In the genomic region with DNA sequence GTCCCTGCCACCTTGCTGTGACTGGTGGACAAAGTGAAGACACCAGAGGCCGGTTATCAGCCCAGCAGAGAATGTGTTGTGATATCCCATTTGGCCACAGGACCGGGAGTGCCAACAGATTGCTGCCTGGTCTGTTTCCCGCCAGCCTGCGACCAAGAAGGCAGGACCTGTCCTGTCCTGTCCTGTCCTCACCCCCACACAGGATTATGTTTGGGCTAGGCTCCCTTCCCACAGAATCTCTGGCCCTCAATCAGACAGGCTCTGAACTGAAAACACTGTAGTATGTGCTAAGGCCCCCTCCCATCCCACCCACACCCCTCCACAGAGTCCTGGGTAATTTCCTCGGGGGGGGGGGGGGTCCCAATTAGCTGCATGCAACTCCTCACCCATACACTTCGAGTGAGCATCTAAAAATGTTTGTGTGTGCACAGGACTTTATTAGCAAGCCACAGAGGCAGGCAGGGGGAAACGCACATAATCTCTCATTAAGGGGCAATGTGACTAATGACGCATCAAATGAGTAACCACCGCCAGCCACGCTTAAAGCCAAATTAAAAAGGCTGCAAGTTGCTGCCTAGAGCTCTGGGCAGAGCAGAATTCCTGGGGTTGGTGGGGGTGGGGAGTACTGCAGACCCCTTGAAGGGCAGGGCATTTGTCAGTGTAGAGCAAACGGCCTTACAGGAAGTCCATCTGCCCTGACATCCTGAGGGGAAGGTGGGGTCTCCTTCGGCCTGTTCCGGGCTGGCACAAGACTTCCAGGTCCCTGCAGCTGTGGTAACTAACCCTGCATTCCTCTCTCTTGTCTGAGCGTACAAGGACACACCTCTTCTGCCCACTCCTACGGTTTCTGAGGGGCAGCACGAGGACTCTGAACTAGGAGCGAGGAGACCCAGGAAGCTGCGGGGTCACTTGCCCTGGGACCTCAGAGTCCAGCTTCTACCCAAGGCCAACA, we compare ENCODE assay signal across 8 mouse cellular contexts. TPM values are rescaled to one million over a fixed set of nuclear protein-coding genes. Genes with fewer than 3 reads are reported as not detected.
DNase-seq lines count a peak whose midpoint lies in the region; ATAC-seq and TF ChIP-seq lines count a peak whose summit lies in the region.
"Had no signal": no experiment of that assay in that cellular context is flagged by ENCODE, and none has a peak within 500 bp of the region (broad histone marks: within the 10 kb centered on the region; RNA-seq: fewer than 3 reads in every experiment).

No protein-coding gene starts in this region.

- no peak overlapping the region for H3K9ac ChIP-seq in kidney, postnatal 0 days (ENCODE audit: low read depth, low read length)
- peak overlapping the region; percentile 54 for H3K9ac ChIP-seq in neural tube, embryonic 13.5 days

- H3K4me1 ChIP-seq in kidney, postnatal 0 days (replicated peaks; ENCODE audit: insufficient read depth, low read length) = peaks cover 29% of the 10 kb centered on the region; the same call in 1 of the 2 replicates
- H3K4me1 ChIP-seq in neural tube, embryonic 13.5 days (replicated peaks) = peaks cover 93% of the 10 kb centered on the region

- peak; percentile 56 for DNase-seq in kidney, postnatal 0 days (ENCODE audit: low spot score)
- DNase-seq in kidney, postnatal 25 days = no peak
- DNase-seq in cerebellum, adult 9-11 months = peak; percentile 39
- peak; percentile 77 for DNase-seq in gonadal fat pad, adult 2 months (ENCODE audit: low read depth)
- DNase-seq in adrenal gland, postnatal 36 days = no peak
- no peak for DNase-seq in urinary bladder, postnatal 14 days (ENCODE audit: low spot score)
- DNase-seq: thymus, adult 2 months had no signal

- H3K4me2 ChIP-seq in kidney, postnatal 0 days (ENCODE audit: low read length) = no peak overlapping the region
- no peak overlapping the region for H3K4me2 ChIP-seq in neural tube, embryonic 13.5 days

- no peaks in the 10 kb centered on the region for H3K27me3 ChIP-seq in kidney, postnatal 0 days (ENCODE audit: insufficient read depth, low read length)
- no peaks in the 10 kb centered on the region for H3K27me3 ChIP-seq in neural tube, embryonic 13.5 days

- 21% methylated on average over 18 of the region's 18 CpGs for WGBS in kidney, postnatal 0 days
- 34% methylated on average over 18 of the region's 18 CpGs for WGBS in neural tube, embryonic 13.5 days

- ATAC-seq in kidney, postnatal 0 days (replicated peaks; ENCODE audit: low FRiP score, low read depth) = peak; percentile 12; the same call in 1 of the 2 replicates
- ATAC-seq in neural tube, embryonic 13.5 days (ENCODE audit: low read depth) = no peak

- no peaks in the 10 kb centered on the region for H3K36me3 ChIP-seq in kidney, postnatal 0 days (ENCODE audit: insufficient read depth, low read length)
- H3K36me3 ChIP-seq in neural tube, embryonic 13.5 days = no peaks in the 10 kb centered on the region

- peak overlapping the region; percentile 43; the same call in 1 of the 2 replicates for H3K27ac ChIP-seq in kidney, postnatal 0 days
- peak overlapping the region; percentile 84 for H3K27ac ChIP-seq in neural tube, embryonic 13.5 days (replicated peaks)

- no peak overlapping the region for H3K4me3 ChIP-seq in kidney, postnatal 0 days (replicated peaks; ENCODE audit: low read depth, low read length)
- H3K4me3 ChIP-seq in neural tube, embryonic 13.5 days = no peak overlapping the region

- TF ChIP-seq CTCF in kidney, postnatal 0 days (IDR thresholded peaks at IDR 0.05; ENCODE audit: low read depth) = no peak

- H3K9me3 ChIP-seq in kidney, postnatal 0 days (replicated peaks; ENCODE audit: low read length) = no peaks in the 10 kb centered on the region
- no peaks in the 10 kb centered on the region for H3K9me3 ChIP-seq in neural tube, embryonic 13.5 days

RNA-seq across cellular contexts. Expression of a gene that starts 34.0 kb away (rescaled TPM):
- polyA plus RNA-seq in kidney, postnatal 0 days (2015; fragmentation: Nextera tagmentation; extraction: Ambion mirVana) = 2.8 and 3.3 TPM in 2 replicates
- 11.0 and 15.5 TPM in 2 replicates for polyA plus RNA-seq in gonadal fat pad, adult 2 months (2012; rRNA removed)
- 3.7 and 4.2 TPM in 2 replicates for polyA plus RNA-seq in neural tube, embryonic 13.5 days (2015; fragmentation: Nextera tagmentation; extraction: Ambion mirVana)
- 10 to 100 TPM; 26.6 to 32.9 TPM for total RNA-seq in adrenal gland, postnatal 36 days (2021)

RNA-seq across cellular contexts. Expression of a gene that starts 34.3 kb away (rescaled TPM):
- 74.3 and 80.6 TPM in 2 replicates for polyA plus RNA-seq in kidney, postnatal 0 days (2015; fragmentation: Nextera tagmentation; extraction: Ambion mirVana)
- 36.8 and 38.3 TPM in 2 replicates for polyA plus RNA-seq in gonadal fat pad, adult 2 months (2012; rRNA removed)
- polyA plus RNA-seq in neural tube, embryonic 13.5 days (2015; fragmentation: Nextera tagmentation; extraction: Ambion mirVana) = 107 and 109 TPM in 2 replicates
- total RNA-seq in adrenal gland, postnatal 36 days (2021) = 100 to 1,000 TPM; 108 to 126 TPM

Comparison
In these comparisons a context has a peak if more than half of its experiments do, and no peak if none do; other contexts are left out.
1. DNase-seq: peak in kidney, postnatal 0 days (single experiment), cerebellum, adult 9-11 months (single experiment) and gonadal fat pad, adult 2 months (single experiment); none in kidney, postnatal 25 days (0 of 2), adrenal gland, postnatal 36 days (0 of 2) and urinary bladder, postnatal 14 days (single experiment).